Mouse (Mus musculus) lung, postnatal 25 days (tissue): ENCODE results near the gene Tssk2.

Source experiments
- DNase-seq: peaks from one replicate; pipeline ENCODE4 v3.0.0; 2022; ENCODE audit warnings: low spot score

The Tssk2 gene

GRCm38 (mm10) chr16:17898462-17898861 lies at the start of gene Tssk2, which contains the start of gene Dgcr2:
Tssk2 (plus strand) TSS chr16:17898637.
Dgcr2 (minus strand) TSS chr16:17898562.
- no peak for DNase-seq

GRCm38 (mm10) chr16:17848928-17849327 lies 49.5 kb upstream of the Tssk2 start:
- DNase-seq: peak; percentile 47

DNA sequence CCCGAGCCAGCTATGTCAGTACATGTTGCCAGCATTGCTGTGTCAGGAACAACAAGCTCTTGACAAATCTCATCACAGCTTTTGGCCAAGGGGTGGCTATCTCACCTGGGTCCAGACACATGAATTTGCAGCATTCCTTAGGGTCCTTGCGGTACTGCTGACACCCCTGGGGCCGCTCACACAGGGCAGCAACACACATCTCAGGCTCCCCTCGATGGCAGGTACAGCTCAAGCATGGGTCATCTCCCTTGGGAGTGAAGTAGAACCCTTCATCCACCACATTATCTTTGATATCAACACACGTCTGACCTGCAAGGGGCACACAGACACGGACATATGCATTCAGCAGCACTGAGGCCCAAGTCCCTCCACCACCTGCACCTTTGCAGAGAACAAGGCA lies 49.0 kb upstream of the Tssk2 start:
- DNase-seq: no peak

DNA sequence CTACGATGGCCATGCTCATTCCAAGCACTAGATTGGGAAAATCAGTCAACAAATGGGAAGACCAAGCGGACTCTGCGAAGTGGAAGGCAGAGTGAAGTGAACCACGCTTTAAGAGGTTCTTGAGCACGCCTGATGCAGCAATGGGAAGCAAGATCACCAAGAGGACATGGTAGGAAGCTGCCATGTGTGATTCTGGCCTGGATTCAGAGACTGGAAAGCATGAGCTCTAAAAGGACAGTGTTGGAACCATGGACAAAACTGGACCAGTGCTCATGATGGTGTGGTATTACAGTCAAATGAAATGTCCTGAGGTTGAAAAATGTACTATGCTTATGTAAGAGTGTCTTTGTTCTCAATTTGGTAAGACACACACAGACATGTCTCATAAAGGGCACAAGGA lies 47.1 kb upstream of the Tssk2 start:
- no peak for DNase-seq

- DNase-seq: no peak
These were observed 46.6 kb upstream of the Tssk2 start for GRCm38 (mm10) chr16:17851860-17852259.

DNA sequence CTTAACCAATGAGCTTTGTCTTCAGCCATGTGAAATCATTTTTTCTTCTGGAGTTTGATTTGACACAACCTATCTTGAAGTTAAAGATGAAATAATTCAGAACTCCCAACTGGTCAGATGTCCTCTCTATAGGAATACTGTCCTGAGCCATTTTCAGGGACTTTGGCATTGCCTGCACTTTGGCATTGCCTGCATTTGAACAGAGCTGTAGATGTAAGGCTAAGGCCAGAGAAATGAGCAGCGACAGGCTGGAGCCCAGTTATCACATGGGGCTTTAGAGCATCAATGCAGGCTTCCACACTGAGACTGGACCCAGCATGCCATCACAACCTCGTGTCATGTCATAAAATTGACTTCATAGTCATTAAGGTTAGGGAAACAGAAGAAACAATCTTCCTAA lies 45.2 kb upstream of the Tssk2 start:
- no peak for DNase-seq

- no peak for DNase-seq
These were observed 41.3 kb upstream of the Tssk2 start for GRCm38 (mm10) chr16:17857157-17857556.

DNA sequence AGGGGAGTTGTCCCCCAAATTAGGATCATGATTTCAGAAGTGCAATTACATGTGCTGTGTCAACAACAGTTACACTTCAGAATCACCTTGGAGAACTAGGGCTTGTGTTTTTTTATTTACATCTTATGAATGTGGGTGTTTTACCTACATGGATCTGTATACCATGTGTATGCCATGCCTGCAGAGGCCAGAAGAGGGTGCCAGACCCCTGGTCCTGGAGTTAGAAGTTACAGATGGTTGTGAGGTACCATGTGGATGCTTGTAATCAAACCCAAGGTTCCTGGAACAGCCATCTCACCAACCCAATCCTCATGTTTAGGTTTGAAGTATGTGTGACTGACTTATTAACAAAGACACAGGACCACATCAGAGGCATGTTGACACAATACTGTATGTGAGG lies 39.8 kb upstream of the Tssk2 start:
- no peak for DNase-seq

- DNase-seq: no peak
These were observed 33.1 kb upstream of the Tssk2 start for GRCm38 (mm10) chr16:17865293-17865692.

DNA sequence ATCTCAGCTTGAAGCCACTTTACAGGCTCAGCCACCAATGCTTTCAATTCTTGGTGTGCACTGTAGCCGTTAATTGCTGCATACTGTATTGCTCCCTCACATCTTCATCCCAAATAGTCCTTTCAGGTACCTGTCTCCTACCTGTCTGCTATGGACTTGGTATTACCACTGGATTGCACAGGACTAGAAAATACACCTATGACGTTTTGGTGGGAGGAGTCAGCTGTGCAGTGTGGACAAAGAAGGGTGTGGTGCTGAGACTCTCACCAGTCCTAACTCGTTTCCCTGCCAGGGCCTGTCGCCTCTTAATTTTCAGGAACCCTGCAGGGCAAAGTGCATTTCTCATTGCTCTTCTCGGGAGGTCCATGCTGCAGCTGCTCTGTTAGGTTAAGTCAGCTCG lies 32.7 kb upstream of the Tssk2 start:
- DNase-seq: peak; percentile 43

GRCm38 (mm10) chr16:17871248-17871647 lies 27.2 kb upstream of the Tssk2 start:
- no peak for DNase-seq

- DNase-seq: no peak
These were observed 25.4 kb upstream of the Tssk2 start for GRCm38 (mm10) chr16:17872995-17873394.

- no peak for DNase-seq
These were observed 23.3 kb upstream of the Tssk2 start for GRCm38 (mm10) chr16:17875174-17875573.

DNA sequence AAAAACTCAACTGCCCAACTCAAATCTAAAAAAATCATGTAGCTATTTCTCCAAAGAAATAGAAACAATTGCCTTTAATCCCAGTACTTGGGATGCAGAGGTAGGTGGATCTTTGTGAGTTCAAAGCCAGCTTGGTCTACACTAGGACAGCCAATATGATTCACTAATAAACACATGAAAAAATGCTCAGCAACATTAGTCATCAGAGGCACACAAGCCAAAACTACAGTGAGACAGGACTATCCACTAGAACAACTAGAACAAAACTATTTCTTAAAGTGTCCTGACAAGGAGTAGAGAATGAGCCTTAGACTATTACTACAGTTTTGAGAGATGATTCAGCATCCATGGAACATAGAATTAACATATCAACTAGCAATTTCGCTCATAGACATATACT lies 22.3 kb upstream of the Tssk2 start:
- no peak for DNase-seq

- DNase-seq: no peak
These were observed 18.9 kb upstream of the Tssk2 start for GRCm38 (mm10) chr16:17879571-17879970.

DNA sequence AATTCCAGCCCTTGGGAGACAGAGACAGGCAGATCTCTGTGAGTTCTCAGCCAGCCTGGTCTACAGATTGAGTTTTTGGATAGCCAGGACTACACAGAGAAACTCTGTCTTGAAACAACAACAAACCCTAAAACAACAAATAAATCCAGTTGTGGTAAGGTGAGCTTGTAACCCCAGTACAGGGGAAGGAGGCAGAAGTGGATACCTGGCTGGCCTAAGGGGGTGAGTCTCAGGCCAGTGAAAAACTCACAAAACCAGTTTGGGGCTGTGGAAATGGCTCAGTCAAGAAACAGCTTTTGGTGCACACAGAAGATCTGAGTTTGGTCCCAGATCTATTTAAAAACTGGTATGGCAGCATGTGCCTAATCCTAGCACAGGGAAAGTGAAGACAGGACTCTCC lies 16.2 kb upstream of the Tssk2 start:
- DNase-seq: peak; percentile 46

- DNase-seq: no peak
These were observed 14.3 kb upstream of the Tssk2 start for GRCm38 (mm10) chr16:17884116-17884515.

DNA sequence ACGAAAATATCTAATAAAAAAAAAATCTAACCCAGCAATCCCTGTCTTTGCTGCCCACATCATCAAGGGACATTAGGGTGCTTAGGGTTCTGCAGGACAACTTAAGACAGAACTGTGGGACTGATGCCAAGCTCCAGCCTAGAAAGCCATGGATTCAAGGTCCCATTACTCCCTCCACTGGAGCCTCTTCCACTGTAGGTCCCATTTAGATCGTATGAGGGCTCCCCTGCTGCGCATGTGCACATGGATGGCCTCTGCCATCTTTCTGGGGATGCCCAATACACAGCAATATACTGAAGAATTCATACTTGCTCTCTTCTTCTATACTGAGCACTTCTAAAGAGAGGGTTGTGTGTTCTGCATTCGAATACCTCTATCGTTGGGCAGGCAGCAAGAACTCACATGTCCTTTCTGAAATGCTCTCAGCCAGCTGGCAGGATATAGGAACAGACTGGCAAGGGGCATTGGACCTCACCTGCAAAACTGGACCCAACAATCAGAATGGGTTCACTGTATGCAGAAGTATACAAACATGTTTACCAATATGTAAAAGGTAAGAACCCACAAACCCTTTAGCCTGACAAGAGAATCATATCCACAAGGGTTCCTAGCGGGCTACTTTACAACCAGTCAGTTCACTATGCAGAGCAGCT lies 8.6 kb upstream of the Tssk2 start:
- DNase-seq: no peak

GRCm38 (mm10) chr16:17890342-17890727 lies 8.1 kb upstream of the Tssk2 start:
- DNase-seq: no peak

- DNase-seq: peak; percentile 81
These were observed 7.4 kb upstream of the Tssk2 start for GRCm38 (mm10) chr16:17890917-17891566.

GRCm38 (mm10) chr16:17891567-17891959 lies 6.9 kb upstream of the Tssk2 start, which contains the start of gene Gm20518:
Gm20518 (minus strand) TSS chr16:17891671.
- peak; percentile 98 for DNase-seq

- peak; percentile 50 for DNase-seq
These were observed 5.8 kb upstream of the Tssk2 start for GRCm38 (mm10) chr16:17892606-17893005.

GRCm38 (mm10) chr16:17893923-17894322 lies 4.5 kb upstream of the Tssk2 start, which contains the start of gene Tssk1:
Tssk1 (plus strand) TSS chr16:17894223.
- DNase-seq: no peak

- no peak for DNase-seq
These were observed 2.3 kb upstream of the Tssk2 start for GRCm38 (mm10) chr16:17896091-17896490.
